9 mouse cellular contexts compared by ENCODE assay signal in the genomic region with DNA sequence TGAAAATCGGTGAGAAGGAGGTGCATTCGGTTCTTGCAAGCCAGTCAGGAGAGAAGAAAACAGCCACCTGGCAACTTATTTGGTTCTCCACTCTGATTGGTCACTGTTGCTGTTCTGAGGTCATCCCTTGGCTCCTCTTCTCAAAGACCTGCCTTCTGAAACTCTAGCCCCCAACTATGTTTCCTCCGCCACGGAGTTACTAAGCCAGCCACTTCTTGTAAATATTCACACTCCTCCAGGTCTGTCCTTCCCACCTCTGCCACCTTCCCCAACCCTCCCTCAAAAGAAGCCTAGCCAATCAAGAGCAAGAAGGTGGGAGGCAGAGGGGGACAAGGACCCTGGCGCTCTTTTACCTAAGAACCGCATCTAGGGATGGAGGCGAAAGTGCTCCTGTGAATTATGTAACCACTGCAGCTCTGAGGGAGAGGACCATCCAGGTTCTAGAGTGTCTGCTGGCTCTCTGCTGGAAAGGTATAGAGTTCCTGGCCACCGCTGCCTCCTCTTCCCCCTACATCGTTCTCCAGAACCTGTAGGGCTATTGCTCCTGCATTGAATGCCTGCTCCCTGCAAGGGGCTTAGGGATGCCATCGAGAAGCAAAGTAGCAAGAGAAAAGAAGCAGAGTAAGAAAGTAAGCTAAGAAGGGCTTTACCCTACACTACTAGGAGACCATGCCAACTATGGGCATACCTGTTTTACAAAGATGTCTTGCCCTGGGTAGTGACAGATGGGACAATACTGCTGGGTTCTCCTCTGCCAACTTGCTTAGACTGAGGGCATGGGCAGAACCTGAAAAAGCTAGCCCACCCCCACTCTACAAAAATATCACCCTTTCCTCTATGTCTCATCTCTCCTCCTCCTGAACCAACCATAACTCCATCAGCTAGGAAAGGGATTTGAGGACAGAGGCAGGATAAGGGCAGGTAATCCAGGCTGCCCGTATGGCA.
A peak's percentile ranks its signal among the peaks of the same experiment; 100 is the strongest.
DNase-seq lines count a peak whose midpoint lies in the region; ATAC-seq lines count a peak whose summit lies in the region.
"Had no signal": no experiment of that assay in that cellular context is flagged by ENCODE, and none has a peak within 500 bp of the region (broad histone marks: within the 10 kb centered on the region; RNA-seq: fewer than 3 reads in every experiment).

No protein-coding gene starts in this region.

- DNase-seq in heart, postnatal 10 days = no peak
- DNase-seq in cerebellum, adult 9-10 months = peak; percentile 88
- no peak for DNase-seq in forebrain, embryonic 14.5 days (ENCODE audit: low spot score)
- DNase-seq in midbrain, embryonic 14.5 days = no peak
- DNase-seq in ovary, adult 18-20 months (ENCODE audit: low spot score) = no peak
- DNase-seq in adrenal gland, postnatal 25 days = no peak
- no peak for DNase-seq in layer of hippocampus, adult 11-12 months (ENCODE audit: low spot score)
- DNase-seq: lung, adult 18-20 months had no signal

- no peak overlapping the region for H3K4me3 ChIP-seq in heart, embryonic 14.5 days (ENCODE audit: control insufficient read depth in 1 of 2, insufficient read depth in 1 of 2, low read depth in 1 of 2, low read length in 2 of 2)
- H3K4me3 ChIP-seq in forebrain, embryonic 14.5 days (ENCODE audit: low read depth, low read length) = peak overlapping the region; percentile 67
- peak overlapping the region; percentile 68 for H3K4me3 ChIP-seq in midbrain, embryonic 14.5 days (replicated peaks; ENCODE audit: low read depth, low read length)

- H3K9ac ChIP-seq in heart, embryonic 14.5 days (ENCODE audit: low read length) = 0 out of 2 replicates have a peak overlapping the region, but pooled peaks have one; percentile 31
- peak overlapping the region; percentile 82 for H3K9ac ChIP-seq in forebrain, embryonic 14.5 days (ENCODE audit: low read length)
- peak overlapping the region; percentile 87; the same call in 1 of the 2 replicates for H3K9ac ChIP-seq in midbrain, embryonic 14.5 days (replicated peaks; ENCODE audit: low read length)

- no peak for ATAC-seq in heart, embryonic 14.5 days (ENCODE audit: insufficient number of reproducible peaks, insufficient read depth, low FRiP score, low read depth)
- ATAC-seq in forebrain, embryonic 14.5 days = no peak
- ATAC-seq in midbrain, embryonic 14.5 days (ENCODE audit: low FRiP score, low TSS enrichment) = no peak

- no peaks in the 10 kb centered on the region for H3K9me3 ChIP-seq in heart, embryonic 14.5 days (ENCODE audit: control insufficient read depth, low read length)
- H3K9me3 ChIP-seq in forebrain, embryonic 14.5 days (replicated peaks; ENCODE audit: control insufficient read depth, low read length) = no peaks in the 10 kb centered on the region
- no peaks in the 10 kb centered on the region for H3K9me3 ChIP-seq in midbrain, embryonic 14.5 days (ENCODE audit: control insufficient read depth, low read length)

- intact Hi-C loops in heart, postnatal 10 days (cut with DNase I) = loop anchor here (2.0 to 10.0 kb wide), 2 partner anchors 261 to 459 kb away; no protein-coding TSS in a partner anchor

- no peak overlapping the region for H3K27ac ChIP-seq in heart, embryonic 14.5 days (replicated peaks in 1 of 2; ENCODE audit: control insufficient read depth in 1 of 2, insufficient read depth in 1 of 2, low read depth in 2 of 2, low read length in 2 of 2)
- no peak overlapping the region for H3K27ac ChIP-seq in forebrain, embryonic 14.5 days (ENCODE audit: low read depth, low read length)
- no peak overlapping the region for H3K27ac ChIP-seq in midbrain, embryonic 14.5 days (replicated peaks; ENCODE audit: low read depth, low read length)

- peaks cover 32 to 72% of the 10 kb centered on the region in 2 experiments for H3K4me1 ChIP-seq in heart, embryonic 14.5 days (ENCODE audit: control insufficient read depth in 2 of 2, insufficient read depth in 2 of 2, low read length in 2 of 2)
- H3K4me1 ChIP-seq in forebrain, embryonic 14.5 days (ENCODE audit: control insufficient read depth, insufficient read depth, low read length) = peaks cover 7% of the 10 kb centered on the region; the same call in 1 of the 2 replicates
- peaks cover 18% of the 10 kb centered on the region for H3K4me1 ChIP-seq in midbrain, embryonic 14.5 days (ENCODE audit: control insufficient read depth, insufficient read depth, low read length)

- no peaks in the 10 kb centered on the region for H3K36me3 ChIP-seq in heart, embryonic 14.5 days (ENCODE audit: control insufficient read depth, insufficient read depth, low read length)
- no peaks in the 10 kb centered on the region for H3K36me3 ChIP-seq in forebrain, embryonic 14.5 days (ENCODE audit: control insufficient read depth, insufficient read depth, low read length)
- no peaks in the 10 kb centered on the region for H3K36me3 ChIP-seq in midbrain, embryonic 14.5 days (ENCODE audit: control insufficient read depth, insufficient read depth, low read length)

- peaks cover 8% of the 10 kb centered on the region; the same call in 1 of the 2 replicates for H3K27me3 ChIP-seq in heart, embryonic 14.5 days (ENCODE audit: control insufficient read depth, insufficient read depth, low read length)
- 0 out of 2 replicates have a peak, but pooled peaks cover 9% of the 10 kb centered on the region for H3K27me3 ChIP-seq in forebrain, embryonic 14.5 days (replicated peaks; ENCODE audit: control insufficient read depth, insufficient read depth, low read length)
- H3K27me3 ChIP-seq in midbrain, embryonic 14.5 days (ENCODE audit: control insufficient read depth, insufficient read depth, low read length) = peaks cover 13% of the 10 kb centered on the region; the same call in 1 of the 2 replicates

- H3K4me2 ChIP-seq in heart, embryonic 14.5 days (ENCODE audit: low read length) = no peak overlapping the region
- peak overlapping the region; percentile 86 for H3K4me2 ChIP-seq in forebrain, embryonic 14.5 days (ENCODE audit: low read length)
- H3K4me2 ChIP-seq in midbrain, embryonic 14.5 days (ENCODE audit: low read length) = peak overlapping the region; percentile 86

- 46% methylated on average over 11 of the region's 11 CpGs for WGBS in heart, embryonic 14.5 days
- WGBS in forebrain, embryonic 14.5 days = 18% methylated on average over 11 of the region's 11 CpGs
- 16% methylated on average over 11 of the region's 11 CpGs for WGBS in midbrain, embryonic 14.5 days

Comparison
In these comparisons a context has a peak if more than half of its experiments do, and no peak if none do; other contexts are left out.
1. H3K4me3 ChIP-seq: peak in forebrain, embryonic 14.5 days (single experiment) and midbrain, embryonic 14.5 days (single experiment); none in heart, embryonic 14.5 days (0 of 2).
2. H3K9ac ChIP-seq: peak in every context shown above with its lines; median percentile 87 in midbrain, embryonic 14.5 days; 82 in forebrain, embryonic 14.5 days; 31 in heart, embryonic 14.5 days.